Mouse (Mus musculus): ENCODE measurements around the gene Ahdc1.

DNA sequence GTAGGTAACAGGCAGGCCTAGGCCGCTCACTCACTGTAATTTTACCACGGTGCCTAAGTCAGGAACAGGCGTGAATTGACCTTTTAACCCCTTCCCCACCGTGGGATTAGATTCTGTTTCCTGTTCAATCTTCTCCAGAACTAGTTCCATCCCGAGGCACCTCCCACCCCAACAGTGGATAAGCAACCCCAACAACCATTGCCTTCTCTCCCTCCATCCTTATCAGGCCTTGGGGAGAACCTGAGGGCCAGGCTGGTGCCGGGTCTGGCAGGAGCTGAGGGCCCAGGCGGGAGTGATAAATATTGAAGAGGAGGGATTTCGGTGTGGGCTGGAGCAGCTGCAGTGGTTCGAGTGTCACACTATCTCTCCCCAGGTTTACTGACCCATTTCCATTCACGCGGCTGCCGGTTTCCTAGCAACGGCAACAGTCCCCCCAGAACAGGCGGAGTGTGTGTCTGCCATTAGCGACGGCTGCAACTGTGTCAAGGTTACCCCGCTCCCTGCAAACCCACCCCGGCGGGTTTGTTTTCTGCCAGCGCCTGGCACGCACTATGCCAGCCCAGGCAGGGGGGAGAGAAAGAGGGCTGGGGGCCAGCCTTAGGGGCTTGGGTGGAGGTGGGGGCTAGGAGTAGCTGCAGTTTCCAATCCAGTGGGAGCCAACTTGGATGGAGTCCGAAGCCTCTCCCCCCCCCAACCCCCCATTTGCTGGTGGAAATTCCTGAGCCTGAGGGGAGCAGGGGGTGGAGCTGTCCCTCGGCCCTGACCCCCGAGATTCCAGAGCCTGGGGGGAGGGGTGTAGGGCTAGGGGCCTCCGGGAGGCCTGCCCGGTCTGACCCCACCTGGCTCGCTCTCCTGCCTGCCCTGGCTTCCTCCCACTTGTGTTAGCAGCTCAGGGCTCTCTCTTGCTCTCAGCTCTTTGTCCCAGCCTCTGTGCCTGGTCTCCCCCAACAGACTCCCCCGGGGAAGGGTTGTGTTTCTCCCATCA is 31.9 kb downstream of the Ahdc1 start:
- TF ChIP-seq CTCF (IDR thresholded peaks at IDR 0.05; ENCODE audit: low read depth) (no peak), EP300 (IDR thresholded peaks at IDR 0.05; ENCODE audit: low read depth) (no peak)

Data from heart, postnatal 0 days (tissue).